ENCODE assay signal across 14 mouse cellular contexts in the genomic region with DNA sequence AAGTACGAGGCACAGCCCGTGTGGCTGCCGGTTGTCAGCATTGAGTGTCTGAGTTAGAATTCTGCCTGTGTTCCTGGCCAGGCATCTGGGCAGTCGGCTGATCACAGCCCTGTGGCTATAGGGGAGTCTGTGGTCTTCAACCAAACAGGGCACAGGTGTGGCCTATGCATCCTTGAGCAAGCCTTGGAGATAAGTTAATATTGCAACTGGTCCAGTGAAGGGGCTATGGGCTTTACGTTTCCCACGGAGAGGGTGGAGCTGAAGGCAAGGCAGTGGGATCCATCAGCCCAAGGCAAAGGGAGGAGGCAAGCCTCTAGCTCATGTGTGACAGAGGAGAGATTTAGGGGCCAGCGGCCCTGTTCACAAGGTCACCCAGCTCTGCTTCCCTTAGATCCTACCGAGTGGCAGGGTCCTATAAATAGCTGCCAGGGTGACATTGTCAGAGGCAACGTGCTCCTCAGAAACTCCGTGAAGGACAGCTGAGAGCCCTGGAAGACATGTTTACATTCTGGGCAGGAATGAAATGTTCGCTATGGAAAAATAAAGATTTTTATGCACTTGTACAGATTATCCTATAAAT.
DNase-seq lines count a peak whose midpoint lies in the region; ATAC-seq and TF ChIP-seq lines count a peak whose summit lies in the region.
"Had no signal": no experiment of that assay in that cellular context is flagged by ENCODE, and none has a peak within 500 bp of the region (broad histone marks: within the 10 kb centered on the region; RNA-seq: fewer than 3 reads in every experiment).

No protein-coding gene starts in this region.

- ATAC-seq in liver, postnatal 0 days: no peak
- ATAC-seq: activated CD4-positive, CD25-positive, alpha-beta regulatory T cell, adult 4 months had no signal

- 81% methylated on average over 11 of the region's 11 CpGs for WGBS in cerebellum, adult 2 months
- 84% methylated on average over 11 of the region's 11 CpGs for WGBS in midbrain, embryonic 10.5 days
- 75% methylated on average over 11 of the region's 11 CpGs for WGBS in liver, postnatal 0 days (ENCODE audit: insufficient replicate concordance)

- H3K27ac ChIP-seq in cerebellum, adult 2 months (ENCODE audit: insufficient read depth, low read length): no peak overlapping the region
- H3K27ac ChIP-seq in midbrain, embryonic 10.5 days (replicated peaks): peak overlapping the region; percentile 69; the same call in 1 of the 2 replicates
- no peak overlapping the region for H3K27ac ChIP-seq in liver, postnatal 0 days (ENCODE audit: low read depth)
- H3K27ac ChIP-seq: stomach, postnatal 0 days had no signal

- H3K9me3 ChIP-seq in midbrain, embryonic 10.5 days (replicated peaks): no peaks in the 10 kb centered on the region
- H3K9me3 ChIP-seq in liver, postnatal 0 days (ENCODE audit: low read length): no peaks in the 10 kb centered on the region

- intact Hi-C loops in left cerebral cortex, postnatal 14 days (cut with DNase I): no loop called here

- no peak overlapping the region for H3K4me3 ChIP-seq in cerebellum, adult 2 months (replicated peaks; ENCODE audit: insufficient read depth, low read depth, low read length)
- 0 out of 2 replicates have a peak overlapping the region, but pooled peaks have one; percentile 28 for H3K4me3 ChIP-seq in midbrain, embryonic 10.5 days
- no peak overlapping the region for H3K4me3 ChIP-seq in liver, postnatal 0 days (ENCODE audit: low read depth, low read length)

- no peak for TF ChIP-seq CTCF in cerebellum, adult 2 months (IDR thresholded peaks at IDR 0.05; ENCODE audit: borderline replicate concordance, insufficient read depth, low read depth, low read length)
- no peak for TF ChIP-seq CTCF in liver, postnatal 0 days (IDR thresholded peaks at IDR 0.05; ENCODE audit: low read depth)

- peak; percentile 15 to 21 for DNase-seq in cerebellum, postnatal 14 days
- no peak for DNase-seq in cerebellum, adult 2 months
- peak; percentile 13 for DNase-seq in urinary bladder, adult 2 months (ENCODE audit: low spot score)
- no peak for DNase-seq in urinary bladder, postnatal 14 days (ENCODE audit: low spot score)
- no peak for DNase-seq in midbrain, embryonic 10.5 days (ENCODE audit: low spot score)
- DNase-seq in left cerebral cortex, postnatal 14 days (ENCODE audit: low spot score in 2 of 2): no peak
- DNase-seq in cerebellum, adult 9-11 months: no peak
- no peak for DNase-seq in liver, postnatal 0 days
- DNase-seq: cerebellum, adult 11 months; heart, adult 18-20 months; lung, adult 18-20 months; right cerebral cortex, postnatal 14 days had no signal

- H3K4me1 ChIP-seq in cerebellum, adult 2 months (ENCODE audit: control insufficient read depth, insufficient read depth, low read length): peaks cover 18% of the 10 kb centered on the region
- peaks cover 40% of the 10 kb centered on the region for H3K4me1 ChIP-seq in midbrain, embryonic 10.5 days
- no peaks in the 10 kb centered on the region for H3K4me1 ChIP-seq in liver, postnatal 0 days (ENCODE audit: insufficient read depth)

- no peak for TF ChIP-seq POLR2A in cerebellum, adult 2 months (IDR thresholded peaks at IDR 0.05; ENCODE audit: borderline replicate concordance, insufficient read depth, low read length)

- H3K27me3 ChIP-seq in cerebellum, adult 2 months (ENCODE audit: control insufficient read depth, insufficient read depth, low read length): no peaks in the 10 kb centered on the region
- peaks cover 6% of the 10 kb centered on the region; the same call in 1 of the 2 replicates for H3K27me3 ChIP-seq in midbrain, embryonic 10.5 days (ENCODE audit: low read depth, poor library complexity, severe bottlenecking)
- H3K27me3 ChIP-seq in liver, postnatal 0 days (ENCODE audit: insufficient read depth, low read length): no peaks in the 10 kb centered on the region

- H3K4me2 ChIP-seq in liver, postnatal 0 days (ENCODE audit: low read depth, low read length): no peak overlapping the region

- H3K36me3 ChIP-seq in midbrain, embryonic 10.5 days: no peaks in the 10 kb centered on the region
- H3K36me3 ChIP-seq in liver, postnatal 0 days (replicated peaks; ENCODE audit: insufficient read depth, low read length): no peaks in the 10 kb centered on the region

- H3K9ac ChIP-seq in liver, postnatal 0 days (replicated peaks): no peak overlapping the region

- TF ChIP-seq EP300 in liver, postnatal 0 days (IDR thresholded peaks at IDR 0.05; ENCODE audit: low read depth): no peak

Comparison
In these comparisons a context has a peak if more than half of its experiments do, and no peak if none do; other contexts are left out.
1. DNase-seq: peak in cerebellum, postnatal 14 days (2 of 2) and urinary bladder, adult 2 months (single experiment); none in cerebellum, adult 2 months (0 of 2), urinary bladder, postnatal 14 days (single experiment), midbrain, embryonic 10.5 days (single experiment), left cerebral cortex, postnatal 14 days (0 of 2), cerebellum, adult 9-11 months (single experiment) and liver, postnatal 0 days (single experiment).